Mouse (Mus musculus) cerebellum, adult 2 months (tissue): ENCODE data around the gene Mapkapk5. TPM values are rescaled to one million over a fixed set of nuclear protein-coding genes. Genes with fewer than 3 reads are reported as not detected.

Experiments used
- DNase-seq, 2 experiments: peaks; one replicate each; pipeline ENCODE4 v3.0.0; 2021
- H3K27ac ChIP-seq: fragments of 200-500 bp; 2 replicates; pipeline ENCODE4 v1.5.1; 2012; ENCODE audit warnings: low read length, control low read depth, inconsistent platforms; ENCODE audit not compliant: insufficient read depth
- H3K27me3 ChIP-seq: fragments of 200-500 bp; 2 replicates; pipeline ENCODE4 v1.6.1; 2012; ENCODE audit warnings: inconsistent platforms, mild to moderate bottlenecking, low read length, moderate library complexity; ENCODE audit not compliant: control insufficient read depth, insufficient read depth
- H3K4me1 ChIP-seq: fragments of 200-500 bp; 2 replicates; pipeline ENCODE4 v1.6.1; 2011; ENCODE audit warnings: low read length; ENCODE audit not compliant: control insufficient read depth, insufficient read depth
- H3K4me3 ChIP-seq: fragments of 200-500 bp; replicated peaks from 2 replicates; pipeline ENCODE3; 2011; ENCODE audit warnings: mild to moderate bottlenecking, low read depth, low read length, control low read depth; ENCODE audit not compliant: insufficient read depth
- CTCF ChIP-seq: fragments of 200-500 bp; IDR thresholded peaks from 2 replicates; pipeline ENCODE4 v1.5.1; 2011; ENCODE audit warnings: low read depth, mild to moderate bottlenecking, control low read depth, low read length, moderate library complexity, borderline replicate concordance; ENCODE audit not compliant: insufficient read depth
- POLR2A ChIP-seq: fragments of 200-500 bp; IDR thresholded peaks from 2 replicates; pipeline ENCODE4 v1.6.1; 2011; ENCODE audit warnings: low read length, control low read depth, borderline replicate concordance; ENCODE audit not compliant: insufficient read depth
- WGBS: fragments of 180-500 bp; shearing (Covaris S2); methylation state at CpG from one replicate; pipeline ENCODE4 v1.1.7; 2018; 5-methylcytosine and 5-hydroxymethylcytosine counted together
- polyA plus RNA-seq: library from polyadenylated mRNA; depleted of rRNA; stranded (reverse); fragments of >200 nt; gene quantifications from 2 replicates; pipeline ENCODE4 v1.2.3, GENCODE M21; 2012

Mapkapk5 gene
- polyA plus RNA-seq, 1 experiment: 94.9 TPM

DNA sequence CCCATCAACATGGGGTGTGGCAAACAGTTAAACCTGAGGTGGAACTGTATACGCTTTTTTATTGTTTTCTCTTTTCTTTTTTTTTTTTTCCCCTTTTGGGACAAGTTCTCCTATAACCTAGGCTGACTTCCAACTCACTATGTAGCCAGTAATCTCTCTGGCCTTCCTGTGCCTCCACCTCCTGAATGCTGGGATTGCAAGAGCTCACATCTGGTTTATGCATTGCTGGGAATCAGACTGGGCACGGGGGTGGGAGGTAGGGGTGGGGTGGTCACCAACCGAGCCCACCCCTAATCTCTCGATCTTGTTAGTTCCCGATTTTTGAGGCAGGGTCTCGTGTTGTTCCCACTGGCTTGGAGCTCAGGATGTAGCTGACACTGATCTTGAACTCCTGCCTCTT, 44.2 kb upstream of the Mapkapk5 start:
- H3K27me3 ChIP-seq: no peaks in the 10 kb centered on the region

DNA sequence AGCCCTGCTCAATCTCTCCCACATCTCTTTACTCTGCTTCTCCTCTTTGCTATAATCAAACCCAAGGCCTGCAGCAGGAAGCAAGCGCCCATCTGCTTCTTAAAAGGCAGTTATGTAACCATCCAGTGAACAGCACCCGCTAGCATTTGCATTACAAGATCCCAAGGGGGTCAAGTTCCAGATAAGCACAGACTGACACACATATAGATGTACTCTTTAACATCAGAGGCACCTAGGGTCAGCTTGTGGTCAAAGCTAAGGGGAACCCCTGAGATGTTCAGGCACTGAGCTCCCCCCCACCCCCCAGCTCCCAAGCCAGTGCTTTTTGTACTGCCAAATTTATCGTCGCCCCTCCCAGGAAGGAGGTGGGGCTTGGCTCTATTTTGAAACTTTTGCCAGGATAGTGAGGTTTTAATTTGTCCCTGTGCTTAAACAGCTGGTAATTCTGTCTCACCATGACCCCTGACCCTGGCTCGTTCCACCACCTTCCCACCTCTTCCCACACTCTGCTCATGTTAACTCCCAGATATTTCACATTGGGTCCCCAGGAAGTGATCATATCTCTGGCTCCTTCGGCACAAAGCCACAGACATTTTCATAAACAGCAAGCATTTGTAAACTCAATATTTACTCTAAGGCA, 40.8 kb upstream of the Mapkapk5 start:
- 0 out of 2 replicates have a peak, but pooled peaks cover 3% of the 10 kb centered on the region for H3K4me1 ChIP-seq
- DNase-seq: no peak
- no peak overlapping the region for H3K4me3 ChIP-seq
- no peaks in the 10 kb centered on the region for H3K27me3 ChIP-seq
- WGBS: 58% methylated on average over 6 of the region's 6 CpGs
- TF ChIP-seq CTCF: no peak
- no peak for TF ChIP-seq POLR2A
- H3K27ac ChIP-seq: no peak overlapping the region; the same call in 1 of the 2 replicates

More for the DNA sequence above, 44.2 kb upstream of the Mapkapk5 start:
- WGBS: 83% methylated on average over 6 of the region's 6 CpGs
- no peak for DNase-seq
- Histone ChIP-seq H3K4me3 (no peak overlapping the region), H3K27ac (no peak overlapping the region), H3K4me1 (no peaks in the 10 kb centered on the region)
- TF ChIP-seq POLR2A (no peak), CTCF (no peak)

- TF ChIP-seq POLR2A: no peak
- TF ChIP-seq CTCF: no peak
- DNase-seq: no peak
- H3K4me1 ChIP-seq: 0 out of 2 replicates have a peak, but pooled peaks cover 3% of the 10 kb centered on the region
- no peak overlapping the region for H3K4me3 ChIP-seq
- no peak overlapping the region for H3K27ac ChIP-seq
- no peaks in the 10 kb centered on the region for H3K27me3 ChIP-seq
- 64% methylated on average over 5 of the region's 5 CpGs for WGBS
These were observed 40.0 kb upstream of the Mapkapk5 start for GRCm38 (mm10) chr5:121585699-121586098.

GRCm38 (mm10) chr5:121585005-121585404, 39.3 kb upstream of the Mapkapk5 start:
- Histone ChIP-seq H3K27ac (no peak overlapping the region), H3K4me1 (0 out of 2 replicates have a peak, but pooled peaks cover 3% of the 10 kb centered on the region), H3K27me3 (no peaks in the 10 kb centered on the region), H3K4me3 (no peak overlapping the region)
- TF ChIP-seq CTCF (no peak), POLR2A (no peak)
- 95% methylated on average over 10 of the region's 10 CpGs for WGBS
- DNase-seq: no peak

- WGBS: 56% methylated on average over 12 of the region's 12 CpGs
- DNase-seq: peak; percentile 61 to 67
- Histone ChIP-seq H3K4me3 (no peak overlapping the region), H3K27me3 (no peaks in the 10 kb centered on the region), H3K4me1 (0 out of 2 replicates have a peak, but pooled peaks cover 3% of the 10 kb centered on the region), H3K27ac (peak overlapping the region; percentile 40; the same call in 1 of the 2 replicates)
- TF ChIP-seq CTCF (peak; percentile 60), POLR2A (no peak)
These were observed 38.2 kb upstream of the Mapkapk5 start for GRCm38 (mm10) chr5:121583765-121584501.

DNA sequence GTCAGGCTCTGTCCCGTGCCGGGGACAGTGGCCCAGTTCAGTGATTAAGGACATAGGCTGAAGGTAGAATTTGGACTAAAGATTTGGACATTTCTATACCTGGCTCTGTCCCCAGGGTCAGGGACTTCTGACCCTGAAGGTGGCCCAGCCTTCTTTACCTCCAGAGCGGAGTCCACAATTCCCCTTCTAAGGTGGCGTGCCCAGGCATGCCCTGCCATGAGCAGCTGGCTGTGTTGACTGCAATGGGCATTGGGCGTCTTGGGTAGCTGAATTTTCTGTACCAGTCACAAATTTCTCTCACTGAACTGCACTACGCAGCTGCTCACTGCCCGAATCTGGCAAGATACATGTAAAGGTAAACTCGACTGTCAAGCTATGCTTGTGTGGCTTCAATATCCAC, 36.2 kb upstream of the Mapkapk5 start:
- 84% methylated on average over 8 of the region's 8 CpGs for WGBS
- no peaks in the 10 kb centered on the region for H3K27me3 ChIP-seq
- H3K4me3 ChIP-seq: no peak overlapping the region
- H3K4me1 ChIP-seq: 0 out of 2 replicates have a peak, but pooled peaks cover 3% of the 10 kb centered on the region
- no peak for TF ChIP-seq CTCF
- TF ChIP-seq POLR2A: no peak
- DNase-seq: no peak
- no peak overlapping the region for H3K27ac ChIP-seq

- 32% methylated on average over 11 of the region's 11 CpGs for WGBS
- TF ChIP-seq POLR2A (no peak), CTCF (no peak)
- no peak for DNase-seq
- H3K27ac ChIP-seq: no peak overlapping the region
- H3K4me1 ChIP-seq: no peaks in the 10 kb centered on the region
- H3K4me3 ChIP-seq: no peak overlapping the region
- H3K27me3 ChIP-seq: no peaks in the 10 kb centered on the region
These were observed 31.3 kb upstream of the Mapkapk5 start for GRCm38 (mm10) chr5:121576927-121577488.
